Mouse (Mus musculus): ENCODE data around the gene Aip. TPM values are rescaled to one million over a fixed set of nuclear protein-coding genes. Genes with fewer than 3 reads are reported as not detected.
A peak's percentile ranks its signal among the peaks of the same experiment; 100 is the strongest.

Gene Aip
- polyA plus RNA-seq, 1 experiment from 2014 or later, result 73.9 TPM

GRCm38 (mm10) chr19:4098426-4098825 lies 27.2 kb downstream of the Aip start:
- H3K9me3 ChIP-seq, result no peaks in the 10 kb centered on the region
- H3K27ac ChIP-seq, result no peak overlapping the region
- 92% methylated on average over 13 of the region's 13 CpGs for WGBS
- peak overlapping the region; percentile 78; the same call in 1 of the 2 replicates for H3K4me3 ChIP-seq
- peaks cover 53% of the 10 kb centered on the region for H3K27me3 ChIP-seq (ENCODE audit: insufficient read depth, poor library complexity, severe bottlenecking)
- no peaks in the 10 kb centered on the region for H3K36me3 ChIP-seq
- peaks cover 59% of the 10 kb centered on the region for H3K4me1 ChIP-seq (replicated peaks)
- no peak for DNase-seq (ENCODE audit: low spot score)

- Histone ChIP-seq H3K27me3 (ENCODE audit: insufficient read depth, poor library complexity, severe bottlenecking) (peaks cover 43% of the 10 kb centered on the region), H3K9me3 (no peaks in the 10 kb centered on the region), H3K4me3 (peak overlapping the region; percentile 78), H3K27ac (peak overlapping the region; percentile 94), H3K4me1 (replicated peaks) (peaks cover 59% of the 10 kb centered on the region), H3K36me3 (no peaks in the 10 kb centered on the region)
- WGBS, result 2% methylated on average over 21 of the region's 21 CpGs
- DNase-seq (ENCODE audit: low spot score), result no peak
These were observed 28.2 kb downstream of the Aip start for GRCm38 (mm10) chr19:4097441-4097825.

GRCm38 (mm10) chr19:4096642-4097440 lies 28.8 kb downstream of the Aip start, which contains the start of gene Cdk2ap2:
Gene Cdk2ap2, plus strand, starts transcription at chr19:4097182.
- Histone ChIP-seq H3K27ac (peak within 1 kb of the TSS; percentile 94), H3K36me3 (no peaks in the 10 kb centered on the region), H3K9me3 (no peaks in the 10 kb centered on the region), H3K27me3 (ENCODE audit: insufficient read depth, poor library complexity, severe bottlenecking) (peaks cover 37% of the 10 kb centered on the region), H3K4me1 (replicated peaks) (peaks cover 54% of the 10 kb centered on the region), H3K4me3 (peak within 1 kb of the TSS; percentile 78)
- under 1% methylated on average over 65 of the region's 65 CpGs for WGBS
- DNase-seq (ENCODE audit: low spot score), result peak; percentile 100

GRCm38 (mm10) chr19:4095802-4096201 lies 29.9 kb downstream of the Aip start:
- Histone ChIP-seq H3K9me3 (no peaks in the 10 kb centered on the region), H3K27ac (peak overlapping the region; percentile 94; the same call in 1 of the 2 replicates), H3K27me3 (ENCODE audit: insufficient read depth, poor library complexity, severe bottlenecking) (peaks cover 27% of the 10 kb centered on the region), H3K36me3 (no peaks in the 10 kb centered on the region), H3K4me1 (replicated peaks) (peaks cover 44% of the 10 kb centered on the region), H3K4me3 (peak overlapping the region; percentile 78; the same call in 1 of the 2 replicates)
- WGBS, result 68% methylated on average over 3 of the region's 3 CpGs
- no peak for DNase-seq (ENCODE audit: low spot score)

GRCm38 (mm10) chr19:4094774-4095303 lies 30.8 kb downstream of the Aip start:
- peaks cover 34% of the 10 kb centered on the region for H3K4me1 ChIP-seq (replicated peaks)
- H3K36me3 ChIP-seq, result no peaks in the 10 kb centered on the region
- no peak for DNase-seq (ENCODE audit: low spot score)
- H3K9me3 ChIP-seq, result no peaks in the 10 kb centered on the region
- H3K27me3 ChIP-seq (ENCODE audit: insufficient read depth, poor library complexity, severe bottlenecking), result peaks cover 21% of the 10 kb centered on the region
- whole genome bisulfite sequencing, result 78% methylated on average over 5 of the region's 5 CpGs
- H3K27ac ChIP-seq, result no peak overlapping the region
- no peak overlapping the region for H3K4me3 ChIP-seq

- no peaks in the 10 kb centered on the region for H3K36me3 ChIP-seq
These were observed 31.3 kb downstream of the Aip start for GRCm38 (mm10) chr19:4094348-4094747.

GRCm38 (mm10) chr19:4093772-4094171 lies 31.9 kb downstream of the Aip start:
- Histone ChIP-seq H3K4me1 (replicated peaks) (peaks cover 24% of the 10 kb centered on the region), H3K4me3 (no peak overlapping the region), H3K27me3 (ENCODE audit: insufficient read depth, poor library complexity, severe bottlenecking) (peaks cover 13% of the 10 kb centered on the region), H3K27ac (no peak overlapping the region), H3K36me3 (no peaks in the 10 kb centered on the region), H3K9me3 (no peaks in the 10 kb centered on the region)
- DNase-seq (ENCODE audit: low spot score), result no peak
- 74% methylated on average over 7 of the region's 7 CpGs for WGBS

More at GRCm38 (mm10) chr19:4094348-4094747, 31.3 kb downstream of the Aip start:
- Histone ChIP-seq H3K4me3 (no peak overlapping the region), H3K27me3 (ENCODE audit: insufficient read depth, poor library complexity, severe bottlenecking) (peaks cover 17% of the 10 kb centered on the region), H3K27ac (no peak overlapping the region), H3K9me3 (no peaks in the 10 kb centered on the region), H3K4me1 (replicated peaks) (peaks cover 30% of the 10 kb centered on the region)
- WGBS, result 85% methylated on average over 3 of the region's 3 CpGs
- no peak for DNase-seq (ENCODE audit: low spot score)

GRCm38 (mm10) chr19:4092750-4093149 lies 32.9 kb downstream of the Aip start:
- WGBS, result 90% methylated on average over 3 of the region's 3 CpGs
- Histone ChIP-seq H3K9me3 (no peaks in the 10 kb centered on the region), H3K4me3 (no peak overlapping the region), H3K27me3 (ENCODE audit: insufficient read depth, poor library complexity, severe bottlenecking) (peaks cover 8% of the 10 kb centered on the region; the same call in 1 of the 2 replicates), H3K27ac (no peak overlapping the region), H3K4me1 (replicated peaks) (peaks cover 14% of the 10 kb centered on the region), H3K36me3 (no peaks in the 10 kb centered on the region)
- DNase-seq (ENCODE audit: low spot score), result no peak

GRCm38 (mm10) chr19:4091383-4091782 lies 34.3 kb downstream of the Aip start:
- peaks cover 6% of the 10 kb centered on the region for H3K4me1 ChIP-seq (replicated peaks)
- no peak for DNase-seq (ENCODE audit: low spot score)
- H3K4me3 ChIP-seq, result no peak overlapping the region
- WGBS, result 79% methylated on average over 2 of the region's 2 CpGs
- H3K36me3 ChIP-seq, result no peaks in the 10 kb centered on the region
- H3K27ac ChIP-seq, result no peak overlapping the region
- H3K27me3 ChIP-seq (ENCODE audit: insufficient read depth, poor library complexity, severe bottlenecking), result peaks cover 8% of the 10 kb centered on the region; the same call in 1 of the 2 replicates
- no peaks in the 10 kb centered on the region for H3K9me3 ChIP-seq

- Histone ChIP-seq H3K27ac (no peak overlapping the region), H3K36me3 (no peaks in the 10 kb centered on the region), H3K27me3 (ENCODE audit: insufficient read depth, poor library complexity, severe bottlenecking) (peaks cover 8% of the 10 kb centered on the region; the same call in 1 of the 2 replicates), H3K4me1 (replicated peaks) (no peaks in the 10 kb centered on the region), H3K4me3 (no peak overlapping the region), H3K9me3 (no peaks in the 10 kb centered on the region)
- DNase-seq (ENCODE audit: low spot score), result no peak
- WGBS, result 89% methylated on average over 3 of the region's 3 CpGs
These were observed 35.2 kb downstream of the Aip start for GRCm38 (mm10) chr19:4090446-4090845.

GRCm38 (mm10) chr19:4089128-4089527 lies 36.5 kb downstream of the Aip start:
- Histone ChIP-seq H3K27ac (no peak overlapping the region), H3K36me3 (no peaks in the 10 kb centered on the region), H3K27me3 (ENCODE audit: insufficient read depth, poor library complexity, severe bottlenecking) (peaks cover 5% of the 10 kb centered on the region; the same call in 1 of the 2 replicates), H3K9me3 (no peaks in the 10 kb centered on the region), H3K4me3 (no peak overlapping the region), H3K4me1 (replicated peaks) (peaks cover under 1% of the 10 kb centered on the region; the same call in 1 of the 2 replicates)
- no peak for DNase-seq (ENCODE audit: low spot score)
- WGBS, result 75% methylated on average over 6 of the region's 6 CpGs

GRCm38 (mm10) chr19:4088146-4088545 lies 37.5 kb downstream of the Aip start:
- H3K4me1 ChIP-seq (replicated peaks), result peaks cover 6% of the 10 kb centered on the region
- no peak for DNase-seq (ENCODE audit: low spot score)
- 61% methylated on average over 5 of the region's 5 CpGs for WGBS
- H3K36me3 ChIP-seq, result no peaks in the 10 kb centered on the region
- no peak overlapping the region for H3K4me3 ChIP-seq
- peaks cover 10% of the 10 kb centered on the region; the same call in 1 of the 2 replicates for H3K27me3 ChIP-seq (ENCODE audit: insufficient read depth, poor library complexity, severe bottlenecking)
- no peak overlapping the region for H3K27ac ChIP-seq
- no peaks in the 10 kb centered on the region for H3K9me3 ChIP-seq

GRCm38 (mm10) chr19:4087090-4087489 lies 38.6 kb downstream of the Aip start:
- H3K27ac ChIP-seq, result no peak overlapping the region
- DNase-seq (ENCODE audit: low spot score), result no peak
- H3K4me3 ChIP-seq, result no peak overlapping the region
- no peaks in the 10 kb centered on the region for H3K36me3 ChIP-seq
- peaks cover 6% of the 10 kb centered on the region for H3K4me1 ChIP-seq (replicated peaks)
- whole genome bisulfite sequencing, result 94% methylated on average over 5 of the region's 5 CpGs
- peaks cover 10% of the 10 kb centered on the region; the same call in 1 of the 2 replicates for H3K27me3 ChIP-seq (ENCODE audit: insufficient read depth, poor library complexity, severe bottlenecking)
- H3K9me3 ChIP-seq, result no peaks in the 10 kb centered on the region
